Comparison of ENCODE assay signal across 13 mouse cellular contexts in genomic region chr13:111932464-111932863, GRCm38 (mm10).
"Had no signal": no experiment of that assay in that cellular context is flagged by ENCODE, and none has a peak within 500 bp of the region (broad histone marks: within the 10 kb centered on the region; RNA-seq: fewer than 3 reads in every experiment).

No protein-coding gene starts in this region.

- H3K9ac ChIP-seq: intestine, embryonic 15.5 days; limb, embryonic 15.5 days; liver, embryonic 14.5 days; lung, embryonic 14.5 days; midbrain, embryonic 13.5 days; neural tube, embryonic 15.5 days had no signal

- H3K4me3 ChIP-seq: intestine, embryonic 15.5 days; limb, embryonic 15.5 days; megakaryocyte, embryonic 14.5 days; midbrain, embryonic 13.5 days; neural tube, embryonic 15.5 days had no signal

- H3K27me3 ChIP-seq: intestine, embryonic 15.5 days; limb, embryonic 15.5 days; midbrain, embryonic 13.5 days; neural tube, embryonic 15.5 days had no signal

- DNase-seq: layer of hippocampus, adult 9-11 months; layer of hippocampus, postnatal 36 days; lung, embryonic 14.5 days; lung, postnatal 10 days; lung, postnatal 4 days; right cerebral cortex, adult 18-20 months; right cerebral cortex, postnatal 25 days had no signal

- H3K9me3 ChIP-seq: intestine, embryonic 15.5 days; limb, embryonic 15.5 days; megakaryocyte, embryonic 14.5 days; midbrain, embryonic 13.5 days; neural tube, embryonic 15.5 days had no signal

- H3K4me2 ChIP-seq: intestine, embryonic 15.5 days; limb, embryonic 15.5 days; lung, embryonic 14.5 days; midbrain, embryonic 13.5 days; neural tube, embryonic 15.5 days had no signal

- H3K27ac ChIP-seq: intestine, embryonic 15.5 days; limb, embryonic 15.5 days; liver, embryonic 14.5 days; midbrain, embryonic 13.5 days; neural tube, embryonic 15.5 days had no signal

- H3K36me3 ChIP-seq: intestine, embryonic 15.5 days; limb, embryonic 15.5 days; midbrain, embryonic 13.5 days; neural tube, embryonic 15.5 days had no signal

- ATAC-seq: intestine, embryonic 15.5 days; midbrain, embryonic 13.5 days had no signal
